Mouse (Mus musculus): Measurements from ENCODE around the gene Fbll1. TPM values are rescaled to one million over a fixed set of nuclear protein-coding genes. Genes with fewer than 3 reads are reported as not detected.
"Not testable (repeated sequence)": the region's sequence is repeated elsewhere in the genome, so short reads cannot be mapped to it uniquely, and the experiment has no call there.

The Fbll1 gene
- 10 to 100 TPM; 51.2 to 54.3 TPM for total RNA-seq (2021)
- long read RNA-seq, transcript Fbll1-201 (1 exons, 1,503 nt) = major isoform, 80 of 80 reads
- long read RNA-seq, partial matches to known transcripts = 0 of 80 reads
- long read RNA-seq, other reads (novel, unspliced or antisense) = 0 of 80 reads

DNA sequence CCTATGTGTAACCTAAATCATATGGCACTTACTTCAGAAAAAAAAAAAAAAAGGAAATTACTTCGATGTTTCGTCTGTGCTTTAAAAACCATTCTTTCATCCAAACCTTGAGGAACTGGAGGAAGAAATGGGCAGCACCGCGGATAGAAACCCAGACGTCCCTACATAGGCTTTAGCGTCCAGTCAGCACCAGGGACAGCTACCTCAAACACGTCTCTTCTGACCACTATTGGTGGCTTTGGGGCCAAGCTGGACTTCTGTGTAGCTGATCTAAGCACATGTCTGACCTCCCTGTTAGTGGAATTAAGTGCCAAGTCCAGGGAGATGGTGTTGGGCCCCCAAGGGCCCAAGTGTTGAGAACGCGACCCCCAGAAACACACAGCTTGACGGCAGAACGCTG lies at the start of gene Fbll1:
Gene Fbll1, minus strand, starts transcription at position 11 of the 400 bp plus-strand sequence.
- DNase-seq (ENCODE audit: low spot score in 2 of 2) = peak; percentile 30 to 49

DNA sequence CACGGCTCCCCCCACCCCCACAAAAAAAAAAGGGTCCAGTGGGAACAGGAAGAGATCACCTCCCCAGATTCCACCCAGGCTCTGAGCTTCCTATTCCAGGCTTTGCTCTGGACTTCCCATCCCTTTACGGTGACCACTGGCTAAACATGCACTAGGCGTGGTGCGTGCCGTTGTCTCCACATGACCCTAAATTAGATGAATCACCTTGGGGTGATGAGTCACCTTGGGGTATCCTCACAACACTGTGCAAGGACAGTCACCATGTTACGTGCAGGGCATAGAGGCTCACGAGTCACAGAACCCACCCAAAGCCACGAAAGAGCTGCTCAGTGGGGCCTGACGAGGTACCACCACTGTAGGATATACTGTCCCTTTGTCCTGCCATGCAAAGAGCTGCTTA lies 45.6 kb upstream of the Fbll1 start:
- no peak for DNase-seq (ENCODE audit: low spot score in 2 of 2)

DNA sequence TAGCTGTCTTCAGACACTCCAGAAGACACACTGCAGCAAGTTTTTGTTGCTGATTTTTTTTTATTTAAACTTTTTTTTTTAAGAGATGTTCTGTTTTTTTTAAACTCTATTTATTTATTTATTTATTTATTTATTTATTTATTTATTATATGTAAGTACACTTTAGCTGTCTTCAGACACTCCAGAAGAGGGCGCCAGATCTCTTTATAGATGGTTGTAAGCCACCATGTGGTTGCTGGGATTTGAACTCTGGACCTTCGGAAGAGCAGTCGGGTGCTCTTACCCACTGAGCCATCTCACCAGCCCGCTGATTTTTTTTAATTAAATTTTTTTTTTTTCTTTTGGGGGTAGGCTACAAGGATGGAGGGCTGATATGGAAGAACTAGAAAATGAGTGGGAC lies 43.9 kb upstream of the Fbll1 start:
- DNase-seq (ENCODE audit: low spot score in 2 of 2) = not testable (repeated sequence)

GRCm38 (mm10) chr11:35841738-35842325 lies 43.1 kb upstream of the Fbll1 start:
- no peak for DNase-seq (ENCODE audit: low spot score in 2 of 2)

GRCm38 (mm10) chr11:35840806-35841205 lies 42.1 kb upstream of the Fbll1 start:
- not testable (repeated sequence) for DNase-seq (ENCODE audit: low spot score in 2 of 2)

GRCm38 (mm10) chr11:35840282-35840681 lies 41.6 kb upstream of the Fbll1 start:
- no peak for DNase-seq (ENCODE audit: low spot score in 2 of 2)

- DNase-seq (ENCODE audit: low spot score in 2 of 2) = peak; percentile 63 to 69
Measured at GRCm38 (mm10) chr11:35838345-35839338, 40.0 kb upstream of the Fbll1 start.

DNA sequence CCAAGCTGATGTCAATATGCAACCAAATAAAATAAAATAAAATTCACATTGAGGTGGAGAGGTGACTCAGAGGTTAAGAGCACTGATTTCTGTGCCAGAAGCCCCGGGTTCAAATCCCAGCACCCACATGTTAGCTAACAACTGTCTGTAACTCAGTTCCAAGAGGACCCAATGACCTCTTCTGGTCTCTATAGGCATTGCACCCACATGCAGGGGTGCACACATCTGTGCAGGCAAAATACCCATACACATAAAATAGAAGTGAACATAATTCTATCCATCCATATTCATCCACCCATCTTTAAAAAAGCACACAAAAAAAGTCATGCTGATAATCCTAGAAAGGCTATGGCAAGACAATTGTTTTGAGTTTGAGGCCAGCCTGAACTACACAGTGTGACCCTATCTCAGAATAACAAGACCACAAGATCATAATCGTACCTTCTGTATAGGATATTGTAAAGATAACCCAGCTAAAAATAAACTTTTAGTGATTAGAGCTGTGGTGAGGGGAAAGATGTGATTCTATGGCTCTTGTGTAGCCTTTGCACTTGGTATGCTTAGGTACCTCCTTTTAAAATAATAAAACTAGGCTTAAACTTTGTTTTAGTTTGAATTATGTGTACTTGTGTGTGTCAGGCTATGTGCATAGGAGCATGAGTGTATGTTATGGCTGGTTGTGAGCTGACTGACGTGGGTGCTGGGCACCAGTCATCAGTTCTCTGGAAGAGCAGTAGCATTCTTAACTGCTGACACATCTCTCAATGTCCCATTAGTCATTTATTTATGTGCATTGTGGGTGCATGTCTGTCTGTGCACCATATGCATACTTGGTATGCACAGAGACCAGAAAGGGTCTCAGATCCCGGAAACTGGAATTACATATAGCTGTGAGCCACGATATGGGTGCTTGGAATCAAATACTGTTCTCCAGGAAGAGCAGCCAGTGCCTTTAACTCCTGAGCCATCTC lies 38.8 kb upstream of the Fbll1 start:
- no peak for DNase-seq (ENCODE audit: low spot score in 2 of 2)

DNA sequence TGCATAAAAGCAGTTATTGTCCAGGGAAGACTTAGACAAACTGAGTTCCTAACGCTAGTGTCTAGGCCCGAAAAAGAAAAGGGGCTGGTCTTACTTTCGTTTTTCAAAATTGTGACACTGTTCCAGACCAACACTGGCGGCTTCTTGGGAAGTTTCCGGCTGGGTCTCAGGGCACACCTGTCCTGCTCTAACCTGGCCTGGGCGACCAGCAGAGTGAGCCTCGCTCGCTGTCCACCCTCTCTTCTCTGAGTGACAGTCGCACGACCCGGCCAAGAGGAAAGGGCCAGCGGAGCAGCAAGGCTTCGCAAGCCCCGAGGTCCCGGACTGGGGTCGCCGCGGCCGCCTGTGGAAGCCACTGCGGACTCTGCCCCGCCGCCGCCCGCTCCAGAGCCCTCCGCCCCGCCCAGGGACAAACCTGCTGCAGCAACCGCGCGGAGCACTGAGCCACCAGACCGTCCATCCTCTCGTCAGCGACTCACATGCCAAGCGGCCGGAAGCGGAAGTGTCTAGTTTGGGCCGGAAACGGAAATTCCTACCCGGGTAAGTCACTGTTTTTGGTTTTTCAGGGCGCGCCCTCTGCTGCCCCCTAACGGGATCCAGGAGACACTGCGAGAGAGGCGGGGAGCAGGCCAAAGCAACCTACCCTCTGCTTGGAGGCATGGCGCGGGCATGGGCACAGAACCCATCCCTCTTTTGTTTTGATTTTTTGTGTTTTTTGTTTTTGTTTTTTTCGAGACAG lies 35.5 kb upstream of the Fbll1 start, which contains the start of gene Rars:
Gene Rars, minus strand, starts transcription at position 485 of the 739 bp plus-strand sequence.
- DNase-seq (ENCODE audit: low spot score in 2 of 2) = peak; percentile 93 to 95

GRCm38 (mm10) chr11:35833270-35833669 lies 34.6 kb upstream of the Fbll1 start:
- DNase-seq (ENCODE audit: low spot score in 2 of 2) = no peak

- no peak for DNase-seq (ENCODE audit: low spot score in 2 of 2)
Measured at GRCm38 (mm10) chr11:35832139-35832538, 33.5 kb upstream of the Fbll1 start.

DNA sequence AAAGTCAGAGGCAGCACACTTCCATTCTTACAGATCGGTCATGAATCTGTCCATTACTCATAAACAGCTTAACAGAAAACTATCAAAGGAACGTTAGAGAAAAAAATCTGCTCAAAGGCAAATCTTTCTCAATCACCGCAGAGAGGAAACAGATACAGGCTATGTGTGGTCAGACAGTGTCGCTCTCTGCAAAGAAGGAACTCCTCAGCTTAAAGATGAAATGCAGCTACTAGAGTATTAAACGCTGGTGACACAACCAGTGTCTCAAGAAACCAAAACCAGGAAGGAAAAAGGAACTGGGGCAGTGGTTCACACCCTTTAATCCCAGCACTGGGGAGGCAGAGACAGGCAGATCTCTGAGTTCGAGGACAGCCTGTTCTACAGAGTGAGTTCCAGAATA lies 29.0 kb upstream of the Fbll1 start:
- DNase-seq (ENCODE audit: low spot score in 2 of 2) = no peak

- DNase-seq (ENCODE audit: low spot score in 2 of 2) = no peak
Measured at GRCm38 (mm10) chr11:35816316-35816715, 17.6 kb upstream of the Fbll1 start.

- no peak for DNase-seq (ENCODE audit: low spot score in 2 of 2)
Measured at GRCm38 (mm10) chr11:35811458-35811857, 12.8 kb upstream of the Fbll1 start.

DNA sequence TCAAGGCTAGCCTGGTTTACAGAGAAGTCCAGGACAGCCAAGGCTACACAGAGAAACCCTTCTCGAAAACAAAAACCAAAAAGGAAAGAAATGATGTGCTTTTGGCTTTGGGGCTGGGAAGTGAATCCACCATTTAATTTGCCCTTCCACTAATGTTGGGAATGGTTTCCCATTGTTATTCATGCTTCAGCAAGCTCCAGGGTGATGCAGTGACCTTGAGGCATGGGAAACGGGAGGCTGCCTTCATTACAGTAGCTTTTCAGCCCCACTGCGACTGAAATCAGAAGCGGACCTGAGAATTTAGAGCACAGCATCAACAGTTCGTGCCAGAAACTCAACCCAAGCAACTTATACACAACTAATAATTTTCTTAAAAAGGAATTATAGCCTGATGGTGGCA lies 2.6 kb upstream of the Fbll1 start:
- no peak for DNase-seq (ENCODE audit: low spot score in 2 of 2)

GRCm38 (mm10) chr11:35798495-35798820 lies 226 bp downstream of the Fbll1 start:
- peak; percentile 74 to 81 for DNase-seq (ENCODE audit: low spot score in 2 of 2)

- peak; percentile 41 to 57 for DNase-seq (ENCODE audit: low spot score in 2 of 2)
Measured at GRCm38 (mm10) chr11:35797751-35798494, 761 bp downstream of the Fbll1 start.

GRCm38 (mm10) chr11:35792800-35793199 lies 5.9 kb downstream of the Fbll1 start:
- DNase-seq (ENCODE audit: low spot score in 2 of 2) = not testable (repeated sequence)

- no peak for DNase-seq (ENCODE audit: low spot score in 2 of 2)
Measured at GRCm38 (mm10) chr11:35788443-35788842, 10.2 kb downstream of the Fbll1 start.

All from layer of hippocampus, postnatal 10 days (tissue).